Mouse (Mus musculus) adipocyte (in vitro differentiated cells): ENCODE measurements at regions not wholly inside any gene's neighbourhood (a gene's known extent, or its start where the extent isn't known, plus 50 kb on each side); places are given as distances from the start of the nearest gene placed in this dataset.
"Not testable (repeated sequence)": the region's sequence is repeated elsewhere in the genome, so short reads cannot be mapped to it uniquely, and the experiment has no call there.

Experiments
- DNase-seq: peaks from one replicate; pipeline ENCODE4 v3.0.0-alpha.2; 2016; ENCODE audit warnings: low spot score

DNA sequence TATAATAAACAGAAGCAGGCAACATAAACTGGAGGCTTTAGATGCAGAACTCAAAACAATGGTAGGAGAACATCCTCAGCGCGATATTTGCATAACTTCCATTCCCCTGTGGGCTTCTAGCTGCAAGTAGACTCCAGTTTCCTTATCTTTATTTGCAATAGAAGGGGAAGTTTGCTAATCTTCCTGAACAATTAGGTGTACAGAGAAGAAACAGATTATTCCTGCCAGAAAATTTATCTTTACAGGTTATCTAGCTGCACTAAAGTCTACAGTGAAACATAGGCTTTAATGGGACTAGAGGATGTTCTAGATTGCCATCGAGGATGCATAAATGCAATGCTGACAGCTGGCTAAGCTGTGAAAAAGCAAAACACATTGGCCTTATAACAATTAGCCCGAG is 1544.0 kb downstream of the Efna5 start:
- no peak for DNase-seq

DNA sequence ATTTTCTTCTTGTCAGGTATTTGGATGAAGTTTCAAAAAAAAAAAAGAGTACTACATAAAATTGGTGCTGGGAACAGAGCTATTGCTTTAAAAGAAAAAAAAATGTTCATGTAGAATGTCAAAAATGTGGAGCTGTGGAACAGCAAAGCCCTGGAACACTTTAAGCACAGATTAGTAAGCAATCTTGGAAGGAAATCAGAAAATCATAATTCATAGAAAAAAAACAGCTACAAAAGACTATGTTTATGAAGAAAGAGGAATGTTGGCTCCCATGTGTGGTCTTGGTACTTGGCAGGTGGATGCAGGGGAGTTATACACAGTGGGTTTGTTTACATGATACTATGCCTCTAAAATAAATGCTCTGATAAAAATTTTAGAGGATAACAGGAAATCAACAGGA is 1555.7 kb downstream of the Efna5 start:
- peak; percentile 55 for DNase-seq

DNA sequence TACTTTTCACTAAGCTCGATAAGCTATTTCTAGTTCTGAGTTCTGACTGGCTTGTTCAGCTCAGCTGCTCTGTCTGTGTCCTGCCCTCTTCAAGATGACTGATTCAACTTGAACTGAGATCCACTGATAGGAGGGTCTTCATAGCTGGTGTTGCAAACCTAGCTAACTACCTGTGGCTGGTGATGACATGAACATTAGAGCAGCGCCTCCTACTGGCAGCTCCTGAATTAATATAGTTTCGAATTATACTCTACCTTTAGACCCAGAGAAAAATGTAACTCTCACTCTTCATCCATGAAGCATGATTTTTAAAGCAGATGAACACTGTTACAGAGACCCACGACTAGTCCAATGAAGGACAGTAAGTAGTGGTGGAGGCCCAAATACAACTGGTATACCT is 1560.3 kb downstream of the Efna5 start:
- DNase-seq, result no peak

DNA sequence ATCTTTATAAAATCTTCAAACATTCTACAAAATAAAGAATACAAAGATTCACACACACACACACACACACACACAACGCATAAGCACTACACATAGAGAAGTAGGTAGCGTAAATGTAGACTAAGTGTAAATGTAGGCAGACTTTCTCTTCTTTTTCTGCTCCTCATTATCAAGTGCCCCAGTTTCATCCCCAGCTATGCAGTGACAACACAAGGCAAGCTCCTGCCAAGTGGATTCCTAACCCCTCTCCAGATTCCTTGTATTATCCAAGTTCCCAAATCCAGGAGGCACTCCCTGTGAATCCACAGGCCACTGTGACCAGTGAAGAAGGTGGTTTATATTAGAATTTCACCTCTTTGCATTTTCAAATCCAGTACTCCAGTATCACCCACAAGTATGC is 1567.7 kb downstream of the Efna5 start:
- no peak for DNase-seq

DNA sequence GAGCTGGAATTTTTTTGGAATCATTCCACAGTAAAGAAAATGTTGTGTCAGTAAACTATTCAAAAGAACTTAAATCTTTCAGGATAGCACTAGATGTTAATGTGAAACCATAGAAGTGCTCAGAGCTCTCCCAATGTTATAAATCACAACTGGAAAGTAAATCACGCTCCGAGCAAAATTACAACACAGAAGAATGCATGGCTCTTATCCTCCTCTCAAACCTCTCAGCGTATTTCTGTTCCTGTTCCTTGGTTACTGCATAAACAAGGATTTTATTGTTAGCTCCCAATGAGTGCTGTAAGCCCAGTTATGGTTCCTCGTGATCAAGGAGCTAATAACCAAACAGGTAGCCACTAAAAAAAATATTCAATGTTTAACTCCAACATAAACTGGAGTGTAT is 1569.9 kb downstream of the Efna5 start:
- no peak for DNase-seq

DNA sequence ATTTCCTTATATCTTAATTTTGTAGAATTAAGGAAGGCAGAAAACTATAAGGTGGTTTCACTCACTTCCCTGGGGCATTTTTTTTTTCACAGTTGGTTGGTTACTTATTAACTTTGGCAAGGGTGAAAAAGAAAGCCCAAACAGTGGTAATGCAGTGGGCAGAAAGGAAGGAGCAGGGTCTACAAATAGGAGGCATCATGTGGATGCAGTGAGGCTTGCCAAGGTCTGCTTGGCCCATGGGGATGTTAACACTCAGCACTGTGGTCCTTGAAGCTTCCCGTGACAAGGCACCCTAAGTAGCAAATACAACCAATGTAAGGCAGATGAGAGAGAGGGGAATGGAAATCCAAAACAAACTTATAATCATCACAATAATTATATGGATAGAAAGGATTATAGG is 1577.5 kb downstream of the Efna5 start:
- no peak for DNase-seq

DNA sequence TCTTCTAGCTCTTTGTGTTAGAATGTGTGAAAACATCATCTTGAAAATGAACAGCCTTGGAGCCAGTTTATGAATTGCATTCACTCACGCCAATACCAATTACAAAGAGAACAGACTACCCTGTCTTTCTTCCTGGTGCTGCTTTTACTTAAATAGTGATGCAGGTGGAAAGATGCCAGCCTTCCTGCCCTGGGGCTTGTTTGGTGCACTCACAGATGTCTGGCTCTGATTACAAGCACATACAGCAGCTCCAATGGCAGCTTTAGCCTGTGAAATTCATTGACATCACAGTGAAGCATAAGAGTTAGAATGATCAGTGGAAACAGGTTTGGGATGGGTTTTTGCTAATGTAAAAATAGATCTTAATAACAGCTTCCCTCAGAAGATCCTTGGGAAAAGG is 1579.1 kb downstream of the Efna5 start:
- no peak for DNase-seq

DNA sequence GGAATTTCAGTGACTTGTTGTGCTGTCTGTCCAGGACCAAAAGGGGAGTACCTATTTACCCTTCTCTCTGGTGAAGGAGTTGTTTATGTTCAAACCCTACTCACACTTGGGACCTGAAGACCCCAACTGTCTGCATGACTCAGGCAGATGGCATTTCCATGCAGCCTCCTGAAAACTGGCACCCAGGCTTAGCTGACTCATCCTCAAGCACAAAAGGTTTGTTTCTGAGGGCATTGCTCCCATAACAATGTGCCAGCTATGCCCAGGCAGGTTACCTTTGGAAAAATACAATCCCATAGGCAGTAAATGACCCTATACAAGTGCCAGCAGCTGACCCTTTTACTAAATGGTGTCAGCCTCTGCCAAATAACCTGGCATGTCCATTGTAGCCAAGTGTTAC is 1579.9 kb downstream of the Efna5 start:
- DNase-seq, result no peak

DNA sequence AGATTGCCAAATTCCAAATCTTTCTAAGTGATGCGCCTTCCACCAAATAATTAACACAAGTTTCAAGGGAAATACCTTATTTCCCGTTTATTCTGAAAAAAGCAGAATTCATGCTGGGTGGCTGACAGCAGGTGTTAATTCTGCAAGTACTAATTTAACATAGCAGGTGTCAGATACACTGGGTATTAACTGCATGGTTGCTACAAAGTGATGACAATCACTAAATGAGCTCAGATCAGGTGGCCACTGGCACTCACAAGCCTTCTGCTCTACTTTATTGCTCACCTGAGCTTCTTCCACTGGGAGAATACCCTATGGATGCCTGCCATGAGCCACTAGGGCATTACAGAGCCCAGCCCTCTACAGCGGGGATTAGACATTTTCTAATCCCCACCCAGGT is 1590.0 kb downstream of the Efna5 start:
- DNase-seq, result no peak

DNA sequence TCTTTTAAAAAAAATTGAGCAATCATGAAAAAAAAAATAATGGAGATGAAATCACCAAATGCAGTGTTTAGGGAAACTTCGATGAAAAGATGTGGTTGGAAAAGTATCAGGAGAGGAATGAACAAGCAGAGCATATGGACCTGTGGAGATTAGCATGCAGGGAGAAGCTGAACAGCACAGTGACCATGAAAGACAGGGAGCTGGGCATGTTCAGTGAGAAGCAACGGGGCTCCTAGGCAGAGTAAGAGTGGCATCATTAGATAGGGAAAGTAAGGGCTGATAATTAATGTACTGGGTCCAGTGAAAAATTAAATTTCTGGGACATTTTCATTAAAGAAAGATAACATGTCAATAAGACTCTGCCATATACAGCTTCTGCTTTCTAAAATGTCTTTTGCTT is 1592.5 kb downstream of the Efna5 start:
- no peak for DNase-seq

DNA sequence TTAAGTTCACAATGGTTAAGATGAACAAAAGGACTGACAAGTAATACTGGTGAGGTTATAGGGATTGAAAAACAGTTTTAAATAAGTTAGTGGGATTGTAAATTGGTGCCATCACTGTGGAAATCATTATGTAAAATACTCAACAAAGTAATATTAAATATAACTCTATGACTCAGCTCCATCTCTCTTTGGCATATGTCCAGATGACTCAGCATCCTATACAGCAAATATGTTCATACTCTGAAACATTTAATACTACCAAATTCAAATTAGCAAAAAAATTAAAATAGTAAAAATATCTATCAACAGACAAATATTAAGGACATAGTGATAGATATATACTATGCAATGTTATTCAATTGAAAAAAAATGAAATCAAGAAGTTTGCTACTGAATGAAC is 1607.5 kb downstream of the Efna5 start:
- no peak for DNase-seq

DNA sequence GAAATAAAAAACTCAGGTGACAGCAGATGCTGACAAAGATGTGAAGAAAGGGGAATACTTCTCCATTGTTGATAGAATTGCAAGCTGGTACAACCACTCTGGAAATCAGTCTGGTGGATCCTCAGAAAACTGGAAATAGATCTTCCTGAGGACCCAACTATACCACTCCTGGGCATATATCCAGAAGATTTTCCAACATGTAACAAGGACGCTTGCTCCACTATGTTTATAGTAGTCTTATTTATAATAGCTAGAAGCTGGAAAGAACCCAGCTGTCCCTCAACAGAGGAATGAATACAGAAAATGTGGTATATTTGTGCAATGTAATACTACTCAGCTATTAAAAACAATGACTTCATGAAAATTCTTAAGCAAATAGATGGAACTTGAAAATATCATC is 1624.6 kb downstream of the Efna5 start:
- DNase-seq, result not testable (repeated sequence)

DNA sequence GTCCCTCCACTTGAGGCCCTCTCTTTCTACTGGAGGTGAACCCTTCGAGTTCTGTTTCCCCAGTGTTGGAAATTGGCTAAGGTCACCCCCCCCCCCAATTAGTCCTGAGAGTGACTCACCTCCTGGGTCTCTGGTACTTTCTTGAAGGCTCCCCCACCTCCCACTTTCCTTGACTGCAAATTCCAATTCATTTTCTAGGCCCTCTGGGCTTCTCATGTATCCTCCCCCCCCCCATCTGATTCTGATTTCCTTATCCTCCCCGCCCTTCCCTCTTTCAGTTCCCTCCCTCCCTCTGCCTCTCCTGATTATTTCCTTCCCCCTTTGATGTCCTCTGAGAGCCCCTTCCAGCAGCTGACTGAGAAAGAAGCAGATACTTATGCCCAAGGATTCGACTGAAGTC is 1632.7 kb downstream of the Efna5 start:
- no peak for DNase-seq

DNA sequence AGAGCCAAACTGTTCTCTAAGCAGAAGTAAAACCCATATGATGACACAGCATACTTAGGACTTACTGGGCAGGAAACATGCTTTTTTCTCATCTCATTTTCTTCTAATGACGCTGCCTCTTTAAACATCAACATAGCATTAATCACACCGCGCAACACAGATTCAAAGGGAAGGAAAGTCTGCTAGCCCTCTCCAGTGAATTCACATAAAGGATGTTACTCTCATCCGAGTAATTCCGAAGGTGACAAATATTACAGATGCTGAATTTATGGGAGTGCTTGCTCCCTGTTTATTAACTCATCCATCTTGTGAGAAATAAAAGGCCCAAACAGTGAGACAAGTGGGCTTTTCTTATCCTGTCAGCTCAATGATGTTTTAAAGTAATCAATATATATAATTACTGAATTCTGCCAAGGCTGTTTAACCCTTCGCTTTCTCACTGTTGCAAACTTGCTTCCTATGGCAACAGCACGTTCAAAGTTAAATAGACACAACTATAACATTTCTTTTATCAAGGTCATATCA is 1663.9 kb downstream of the Efna5 start:
- no peak for DNase-seq

DNA sequence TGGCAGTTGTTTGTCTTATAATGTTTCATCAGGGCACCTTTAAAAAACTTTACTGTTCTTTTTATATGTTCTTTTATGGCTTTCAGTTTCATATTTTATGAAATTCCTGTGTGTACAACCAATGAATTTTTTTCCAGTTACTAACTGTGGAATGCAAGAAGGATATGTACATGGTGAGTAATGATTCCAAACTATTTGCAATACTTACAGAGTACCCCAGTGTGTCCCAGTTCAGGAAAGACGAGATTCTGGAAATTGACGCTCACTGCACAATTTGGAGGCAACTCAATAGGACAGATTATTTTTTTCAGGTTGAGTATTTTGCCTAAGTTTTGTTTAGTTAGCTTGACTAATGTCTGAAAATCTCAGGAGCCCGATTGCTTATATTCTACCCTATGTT is 1676.8 kb downstream of the Efna5 start:
- no peak for DNase-seq

DNA sequence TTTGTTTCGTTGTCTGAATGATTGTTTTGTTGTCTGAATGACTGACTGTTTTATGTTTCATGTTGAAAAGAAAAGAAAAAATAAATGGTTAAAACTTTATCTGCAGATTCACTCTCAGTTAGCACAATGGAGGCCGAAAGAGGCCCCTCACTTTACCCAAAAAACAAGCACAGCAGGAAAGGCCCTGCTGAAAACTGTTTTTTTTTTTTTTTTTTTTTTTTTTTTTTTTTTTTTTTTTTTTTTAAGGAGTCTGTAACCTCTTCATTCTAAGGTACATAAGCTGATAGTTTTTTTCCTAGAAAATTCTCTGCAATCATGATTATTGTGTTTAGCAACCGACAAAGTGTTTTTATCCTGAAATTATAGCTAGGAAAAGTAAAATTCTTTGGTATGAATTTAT is 1693.2 kb downstream of the Efna5 start:
- DNase-seq, result not testable (repeated sequence)

DNA sequence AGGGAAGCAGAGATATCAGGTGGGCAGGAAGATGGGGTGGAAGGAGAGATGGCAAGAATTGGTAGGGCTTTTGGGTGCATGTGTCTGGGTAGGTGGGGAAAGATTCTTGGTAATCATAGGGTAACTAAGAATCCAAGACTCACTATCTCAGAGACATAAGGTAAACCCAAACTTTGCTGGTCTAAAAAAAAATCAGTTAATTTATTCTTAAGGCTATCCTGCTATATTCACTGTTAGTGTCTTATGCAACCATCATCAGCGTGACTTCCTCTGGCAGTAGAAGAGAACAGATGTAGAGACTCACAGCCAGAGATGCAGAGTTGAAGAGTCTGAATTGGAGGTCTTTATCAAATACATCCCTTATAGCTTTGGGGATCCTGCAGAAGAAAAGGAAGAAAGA is 1704.5 kb downstream of the Efna5 start:
- no peak for DNase-seq

DNA sequence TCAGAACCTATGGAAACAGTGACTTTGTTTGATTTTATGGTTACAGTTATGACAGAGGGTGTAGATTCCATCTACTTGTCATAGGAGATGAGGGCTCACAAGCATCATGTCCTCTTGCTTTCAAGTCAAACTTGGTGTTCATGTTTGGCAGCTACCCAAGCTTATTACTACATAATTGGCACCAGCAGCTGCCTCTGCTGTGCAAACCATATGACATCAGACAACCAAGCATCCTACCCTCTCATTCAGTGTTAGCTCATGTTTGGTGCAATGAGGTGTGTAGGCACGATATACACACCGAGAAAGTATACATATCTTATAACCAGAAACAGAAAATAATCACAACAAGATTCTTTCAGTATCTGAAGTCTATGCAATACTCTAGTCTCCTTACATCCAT is 1721.7 kb downstream of the Efna5 start:
- DNase-seq, result peak; percentile 32

DNA sequence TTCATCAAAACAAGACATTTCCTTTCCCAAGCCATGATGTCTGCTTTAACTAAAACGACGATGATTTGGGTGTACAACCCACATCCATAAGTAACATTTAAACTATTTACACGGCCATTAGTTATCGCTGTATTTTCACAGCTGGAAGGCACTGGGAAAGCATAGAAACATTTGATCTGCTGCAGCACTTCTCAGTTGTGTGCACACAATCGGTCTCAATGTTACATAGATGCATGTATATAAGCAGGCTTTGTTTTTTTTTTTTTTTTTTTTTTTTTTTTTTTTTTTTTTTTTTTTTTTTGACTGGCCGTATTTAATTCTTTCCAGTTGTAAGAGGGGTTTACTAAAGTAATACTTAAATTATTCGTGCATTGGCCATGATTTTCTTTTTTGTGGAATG is 1744.1 kb downstream of the Efna5 start:
- no peak for DNase-seq

DNA sequence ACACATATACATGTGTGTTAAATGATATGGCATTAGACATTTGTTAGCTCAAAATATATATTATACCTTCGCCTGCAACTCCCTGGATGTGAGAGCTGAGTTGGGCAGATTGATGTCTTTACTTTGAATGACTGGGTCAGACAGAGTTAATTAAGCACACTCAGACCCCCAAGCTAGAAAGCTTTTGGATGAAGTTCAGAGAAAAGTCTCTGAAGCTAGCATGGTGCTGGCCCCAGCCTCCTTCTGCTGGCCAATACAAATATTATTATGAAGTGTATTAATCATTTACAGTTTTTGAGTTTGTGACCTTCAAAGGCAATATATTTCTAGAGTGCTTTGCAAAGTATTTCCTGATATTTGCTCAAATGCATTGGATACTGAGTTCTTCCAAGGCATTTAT is 1753.3 kb downstream of the Efna5 start:
- no peak for DNase-seq

DNA sequence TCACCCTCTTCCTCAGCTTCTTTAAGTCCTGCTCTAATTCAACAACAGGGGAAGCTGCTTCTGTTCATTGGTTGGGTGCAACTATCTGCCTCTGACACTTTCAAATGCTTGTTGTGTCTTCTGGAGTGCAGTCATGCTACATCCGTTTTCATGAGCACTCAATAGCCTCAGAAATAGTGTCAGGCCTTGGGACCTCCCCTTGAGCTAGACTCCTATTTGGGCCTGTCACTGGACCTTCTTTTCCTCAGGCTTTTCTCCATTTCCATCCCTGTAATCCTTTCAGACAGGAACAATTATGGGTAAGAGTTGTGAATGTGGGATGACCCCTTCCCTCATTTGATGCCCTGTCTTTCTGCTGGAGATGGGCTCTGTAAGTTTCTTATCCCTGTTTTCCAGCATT is 1774.8 kb downstream of the Efna5 start:
- no peak for DNase-seq

DNA sequence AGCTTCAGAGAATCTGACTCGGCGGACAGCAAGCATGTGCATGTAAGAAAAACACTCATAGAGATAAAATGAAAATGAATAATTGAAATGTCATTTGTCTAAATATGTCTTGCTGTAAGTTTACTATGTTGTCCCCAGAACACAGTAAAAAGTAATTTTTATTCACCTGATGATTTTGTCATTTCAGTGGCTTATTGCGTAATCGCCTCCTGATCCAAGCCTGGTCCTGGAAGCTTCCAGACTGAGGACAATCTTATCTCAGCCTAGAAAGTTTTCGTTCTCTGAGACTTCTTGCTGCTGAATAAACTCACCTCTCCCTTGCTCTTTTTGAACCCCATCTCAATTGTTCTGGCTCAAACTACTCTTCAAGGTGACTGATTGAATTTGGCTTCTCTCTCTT is 1820.7 kb downstream of the Efna5 start:
- no peak for DNase-seq

DNA sequence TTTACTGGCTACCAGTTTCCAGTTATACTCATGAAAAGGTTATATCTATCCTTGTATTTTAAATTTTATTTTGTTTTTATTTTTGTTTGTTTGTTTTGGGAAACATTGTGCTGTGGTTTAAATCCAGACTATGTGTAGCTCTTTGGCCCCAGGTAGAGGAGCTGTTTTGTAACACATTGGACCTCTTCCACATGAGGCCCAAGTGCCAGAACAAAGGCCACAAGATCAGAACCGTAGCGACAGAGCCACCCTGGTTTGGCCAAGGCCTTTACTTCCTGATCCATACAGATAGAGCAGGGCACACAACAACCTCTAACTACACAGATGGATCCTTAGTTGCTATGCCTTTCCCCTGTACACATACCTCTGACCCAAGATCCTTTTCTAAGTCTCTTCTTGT is 1822.6 kb downstream of the Efna5 start:
- peak; percentile 11 for DNase-seq

DNA sequence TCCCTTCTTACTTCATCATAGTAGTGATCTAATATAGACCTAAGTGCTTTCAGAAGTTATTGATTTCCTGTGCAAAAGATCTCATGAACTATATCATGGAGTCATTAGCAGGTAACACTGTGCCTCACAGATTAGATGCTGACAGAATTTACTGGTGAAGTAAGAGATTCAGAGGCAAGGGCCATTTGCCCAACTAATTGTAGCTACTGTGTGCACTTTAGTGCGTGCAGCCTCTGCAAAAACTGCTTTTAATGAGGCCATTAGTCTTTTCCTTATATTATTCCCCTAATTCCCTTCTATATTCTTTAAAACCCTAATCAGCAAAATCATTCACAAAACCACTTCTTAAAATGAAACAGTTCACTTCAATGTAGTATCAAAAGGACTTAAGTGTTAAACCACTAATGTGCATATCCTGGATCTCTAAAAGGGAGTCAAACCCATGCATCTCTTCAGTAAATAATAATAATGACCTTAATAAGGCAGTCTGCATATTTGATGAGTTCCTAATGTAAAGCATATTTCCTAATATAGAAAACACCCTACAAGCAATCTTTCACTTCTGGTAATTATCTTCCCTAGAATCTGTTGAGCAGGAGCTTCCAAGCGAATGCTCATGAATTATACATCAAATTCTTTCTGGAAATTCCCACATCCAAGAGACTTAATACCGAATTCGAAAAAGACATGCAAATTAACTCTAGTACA is 1847.4 kb downstream of the Efna5 start:
- DNase-seq, result no peak

DNA sequence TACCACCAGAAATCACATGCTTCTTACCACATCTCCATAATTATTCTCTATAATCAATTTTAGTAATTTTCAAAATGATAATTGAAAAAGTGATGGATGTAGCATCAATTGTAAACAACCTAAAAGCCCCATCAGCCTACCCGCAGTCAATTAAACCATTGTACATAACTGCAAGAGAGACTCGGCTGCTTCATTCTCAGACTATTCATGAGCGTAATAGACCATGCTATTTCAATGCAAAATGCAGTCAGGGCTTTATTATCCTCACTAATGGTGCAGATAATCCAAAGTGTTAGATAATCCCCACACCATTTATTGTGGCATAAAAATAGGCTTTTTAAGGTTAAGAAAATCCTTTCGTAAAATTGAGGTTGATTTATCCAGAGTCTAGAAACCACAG is 1862.5 kb downstream of the Efna5 start:
- no peak for DNase-seq
